Mouse (Mus musculus): ENCODE measurements around the gene Amph.

The Amph gene

DNA sequence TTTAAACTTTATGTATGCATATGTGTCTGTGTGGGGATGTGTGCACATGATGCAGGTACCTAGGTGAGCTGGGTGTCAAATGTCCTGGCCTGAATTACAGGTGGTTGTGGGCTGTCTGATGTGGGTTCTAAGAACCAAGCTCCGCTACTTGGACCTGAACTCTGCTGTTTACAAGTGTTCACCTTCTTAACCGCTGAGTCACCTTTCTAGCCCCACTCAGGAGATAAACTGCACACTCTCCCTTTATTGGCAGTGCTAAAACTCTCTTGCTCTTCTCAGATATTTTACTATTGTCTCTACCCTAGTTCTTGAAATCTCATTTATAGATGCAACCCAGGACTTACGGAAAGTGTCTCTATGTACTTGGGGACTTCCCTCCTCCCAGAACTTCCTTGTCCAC, 199.5 kb downstream of the Amph start:
- DNase-seq: no peak

DNA sequence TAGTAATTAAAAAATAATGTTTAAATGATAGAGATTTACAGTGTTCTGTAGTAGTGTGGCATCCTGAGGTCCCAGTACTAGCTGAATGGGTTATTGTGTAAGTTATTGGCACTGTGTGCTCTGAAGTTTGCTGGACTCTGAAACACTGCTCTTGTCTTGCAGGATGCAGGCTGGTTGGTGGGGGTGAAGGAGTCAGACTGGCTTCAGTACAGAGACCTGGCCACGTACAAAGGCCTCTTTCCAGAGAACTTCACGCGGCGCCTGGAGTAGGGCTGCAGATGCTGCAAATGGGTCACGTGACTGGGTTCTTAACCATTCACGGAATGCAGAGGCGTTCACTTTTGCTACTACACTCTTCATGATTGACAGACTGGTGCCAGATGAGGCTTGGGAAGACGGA, 201.6 kb downstream of the Amph start:
- no peak for DNase-seq

DNA sequence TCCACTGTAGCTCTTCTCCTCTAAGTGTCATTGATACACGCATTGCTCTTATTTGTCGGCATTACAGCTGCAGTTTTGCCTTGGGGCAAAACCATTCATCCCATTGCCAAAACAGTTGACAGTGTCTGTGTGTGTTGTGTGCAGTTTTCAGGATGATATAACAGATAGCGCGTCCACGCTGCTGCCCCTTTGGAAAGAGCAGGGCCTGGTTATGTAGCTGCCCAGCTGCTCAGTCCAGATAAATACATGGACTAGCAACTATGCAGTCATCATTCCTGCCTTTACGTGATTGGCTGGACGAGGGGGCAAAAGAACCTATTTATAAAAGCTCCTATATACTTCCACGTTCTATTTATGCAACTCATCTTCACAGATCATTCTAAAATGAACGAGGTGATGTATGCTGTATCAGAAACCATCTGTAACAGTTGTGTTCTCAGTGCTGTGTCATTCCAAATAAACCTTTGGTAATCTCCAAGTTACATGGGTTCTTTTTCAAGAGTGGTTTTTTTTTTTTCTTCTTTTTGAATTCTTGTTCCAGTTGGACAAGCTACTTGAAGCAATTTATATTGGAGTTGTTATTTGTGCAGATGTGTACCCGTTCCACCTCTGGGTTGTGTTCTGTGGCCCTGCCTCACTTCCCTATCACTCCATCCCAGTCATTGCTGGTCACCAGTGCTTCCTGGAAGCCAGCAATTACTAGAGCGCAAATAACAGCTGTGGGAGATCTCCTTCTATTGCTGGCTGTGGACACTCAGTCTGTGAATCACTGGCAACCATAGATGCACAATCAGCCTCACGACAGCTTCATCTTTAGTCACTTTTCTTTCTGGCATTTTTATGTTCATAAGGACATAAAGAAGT, 202.7 kb downstream of the Amph start:
- DNase-seq: no peak

DNA sequence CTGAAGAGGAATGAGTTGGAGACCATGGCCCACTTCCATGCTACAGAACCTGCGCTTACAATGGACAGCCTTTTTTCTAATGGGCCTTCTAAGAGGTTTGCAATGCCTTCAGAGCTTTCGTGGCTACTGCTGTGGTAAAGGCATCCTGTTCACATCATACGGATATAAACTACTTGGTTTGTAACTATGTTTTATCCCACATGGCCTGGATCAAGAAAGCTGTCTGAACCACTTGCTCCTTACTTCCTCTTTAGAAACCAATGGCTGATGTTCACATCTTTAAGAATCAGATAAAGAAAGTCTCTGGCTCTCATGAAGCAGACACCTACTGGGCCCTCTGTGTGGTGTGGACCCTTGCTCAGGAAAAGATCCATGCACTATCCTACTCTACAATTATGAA, 204.1 kb downstream of the Amph start:
- no peak for DNase-seq

DNA sequence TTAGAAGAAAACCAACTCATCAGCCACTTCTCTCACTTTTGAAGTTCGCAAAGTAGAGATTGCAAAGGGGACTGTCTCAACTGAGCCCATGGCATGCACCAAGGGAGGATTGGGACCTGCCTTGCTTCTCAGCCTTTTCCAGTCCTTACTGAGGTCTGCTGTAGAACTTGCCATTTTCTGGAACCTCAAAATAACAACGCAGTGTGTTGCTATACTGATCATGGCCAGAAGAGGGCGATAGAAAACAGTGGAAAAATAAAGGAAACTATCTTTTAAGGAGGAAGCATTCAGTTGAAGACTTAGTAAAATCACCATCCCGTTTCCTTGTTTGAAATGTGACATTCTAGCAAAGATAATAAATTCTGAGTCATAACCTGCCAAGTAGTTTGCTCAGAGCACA, 210.5 kb downstream of the Amph start:
- peak; percentile 72 for DNase-seq

DNA sequence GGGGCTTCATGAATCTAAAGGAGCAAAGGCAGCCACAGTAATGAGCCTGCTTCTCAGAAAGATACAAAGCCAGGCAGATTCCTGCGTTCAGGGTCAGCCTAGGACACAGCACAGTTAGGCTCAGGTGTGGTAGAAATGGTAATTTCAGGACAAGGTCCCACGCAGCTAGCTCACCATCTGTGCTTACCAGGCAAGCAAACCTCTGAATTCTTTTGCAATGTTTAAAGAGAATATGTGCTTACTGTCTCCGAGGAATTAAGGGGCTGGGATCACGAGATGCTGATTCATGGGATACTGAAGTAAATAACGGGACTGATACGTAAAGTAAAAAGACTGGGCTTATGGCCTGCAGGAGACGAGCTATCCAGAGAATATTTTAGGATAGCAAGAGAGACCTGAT, 212.6 kb downstream of the Amph start:
- DNase-seq: no peak

DNA sequence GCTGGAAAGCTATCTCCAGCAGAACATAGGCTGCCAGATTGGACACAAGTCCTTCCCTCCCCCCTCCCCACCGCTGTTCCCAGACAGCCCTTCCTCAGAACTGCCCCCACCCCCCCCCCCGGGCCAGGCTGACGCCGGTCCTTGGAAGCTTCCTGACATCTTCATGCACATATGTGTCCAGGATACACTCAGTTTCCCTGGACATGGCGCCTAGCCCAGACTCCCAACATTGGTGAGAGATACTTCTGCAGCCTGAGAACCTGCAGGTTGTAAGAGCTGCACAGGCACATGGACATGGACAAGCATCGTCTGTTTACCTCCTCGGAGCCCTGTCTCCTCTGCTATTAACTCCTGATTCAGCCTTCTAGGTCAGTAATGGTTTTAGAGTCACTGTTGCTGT, 213.1 kb downstream of the Amph start:
- no peak for DNase-seq

DNA sequence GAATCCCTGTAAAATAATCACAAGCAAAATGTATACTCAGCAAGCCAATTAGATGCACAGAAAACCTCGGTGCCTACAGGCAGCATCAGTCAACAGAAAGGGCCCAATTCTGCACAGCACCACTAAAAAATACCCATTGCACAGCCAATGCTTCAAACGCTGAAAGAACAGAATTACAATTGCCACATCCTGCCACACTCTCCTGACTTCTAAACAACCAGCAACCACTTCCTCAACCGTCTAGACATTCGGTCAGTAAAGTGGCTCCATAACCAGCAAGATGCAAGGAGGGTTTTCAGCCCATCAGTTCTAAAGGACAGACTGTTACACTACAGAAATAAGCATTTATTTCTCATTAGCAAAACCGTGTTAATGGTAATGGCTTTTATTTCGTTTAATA, 214.1 kb downstream of the Amph start:
- no peak for DNase-seq

DNA sequence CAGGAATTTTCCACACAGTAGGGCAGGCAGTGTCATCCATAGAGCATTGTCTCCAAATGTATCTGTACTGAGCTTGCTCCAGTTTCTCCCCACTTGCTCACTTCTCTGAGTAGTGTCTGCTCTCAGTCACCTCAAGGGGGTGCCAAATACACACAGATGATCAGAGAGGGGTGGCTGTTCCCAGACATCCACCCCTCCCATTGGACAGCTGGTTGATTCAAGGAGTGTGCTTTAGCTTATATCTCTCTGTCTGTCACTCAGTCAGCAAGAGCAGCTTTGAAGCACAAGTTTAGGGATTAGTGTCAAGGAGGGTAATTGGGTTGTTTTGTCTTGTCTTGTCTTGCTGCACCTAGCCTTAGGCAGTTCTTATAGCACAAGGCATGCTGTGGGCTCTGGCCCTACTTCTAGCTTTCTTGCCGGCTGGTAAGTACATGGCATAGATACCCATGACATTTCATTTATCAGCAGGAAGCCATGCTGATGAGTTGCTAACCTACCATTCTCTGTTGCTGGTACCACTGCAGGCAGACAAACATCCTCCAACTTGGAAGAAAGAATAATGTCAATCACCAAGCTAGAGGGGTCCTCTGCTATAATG, 229.8 kb downstream of the Amph start:
- DNase-seq: no peak

DNA sequence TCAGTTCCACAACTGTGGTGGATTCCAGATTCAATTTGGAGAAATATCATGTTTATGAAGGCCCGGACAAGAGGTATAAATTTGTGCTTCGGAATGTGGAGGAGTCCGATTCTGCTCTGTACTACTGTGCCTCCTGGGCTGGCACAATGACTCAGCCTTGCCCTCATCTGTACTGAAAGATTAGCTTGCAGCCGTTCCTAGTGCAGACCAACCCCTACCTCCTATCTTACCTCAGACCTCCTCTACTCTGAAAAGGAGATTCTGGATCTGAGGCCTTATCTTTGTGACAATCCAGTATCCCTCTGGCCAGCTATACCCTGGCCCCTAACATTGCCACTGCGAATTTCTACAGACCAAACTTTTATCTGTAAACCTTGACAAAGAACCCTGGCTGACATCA, 230.3 kb downstream of the Amph start:
- DNase-seq: no peak

DNA sequence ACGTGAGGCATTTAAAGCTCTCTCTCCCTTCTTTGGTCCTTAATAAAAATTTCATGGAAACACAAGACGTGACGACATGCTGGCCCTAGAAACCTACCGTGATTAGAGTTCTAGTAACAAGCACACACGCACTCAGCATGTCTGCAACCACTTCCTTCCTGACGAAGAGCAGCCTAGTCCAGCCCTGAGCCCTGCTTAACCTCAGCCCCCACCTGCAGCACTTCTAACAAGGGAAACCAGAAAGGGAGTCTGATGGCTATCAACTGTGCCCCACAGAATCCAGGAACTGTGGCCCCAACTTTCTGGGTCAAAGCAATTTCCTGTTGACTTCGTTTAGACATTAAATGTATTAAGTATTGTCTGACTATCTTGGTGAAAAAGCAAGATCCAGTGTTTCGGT, 234.3 kb downstream of the Amph start:
- no peak for DNase-seq

DNA sequence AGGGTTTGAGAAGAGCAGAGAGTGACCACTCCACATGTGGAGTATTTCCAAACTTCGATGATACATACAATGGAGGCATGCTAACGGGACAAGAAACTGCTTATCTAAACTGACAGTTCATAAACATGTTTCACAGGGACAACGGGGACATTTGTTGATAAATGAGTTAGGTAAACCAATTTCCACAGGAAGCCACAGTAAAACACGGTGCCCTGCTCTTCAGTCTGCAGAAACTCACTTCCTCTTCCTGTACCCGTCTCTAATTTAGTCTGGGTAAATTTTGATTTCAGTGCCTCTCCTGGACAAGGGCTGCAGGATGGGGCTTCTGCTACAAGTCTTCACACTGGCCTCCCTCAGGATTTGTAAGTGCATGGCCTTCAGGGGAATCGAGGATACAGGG, 242.0 kb downstream of the Amph start:
- DNase-seq: no peak

DNA sequence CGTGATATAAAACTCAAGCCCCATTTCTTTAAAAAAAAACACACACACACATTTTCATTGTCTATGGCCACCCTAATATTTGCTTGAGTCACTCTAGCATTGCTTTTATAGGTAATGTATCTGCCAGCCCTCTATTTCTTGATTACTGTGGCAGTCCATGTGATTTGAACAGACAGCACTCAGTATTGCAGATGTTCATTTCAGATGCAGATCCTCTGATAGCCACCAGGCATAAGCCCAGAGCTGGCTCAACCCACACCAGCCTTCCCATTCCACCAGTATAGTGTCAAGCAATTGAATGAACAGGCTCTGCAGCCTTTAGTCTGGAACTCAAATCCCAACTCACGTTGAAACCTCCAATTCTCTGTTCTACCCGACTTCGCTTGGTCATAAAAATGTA, 246.8 kb downstream of the Amph start:
- no peak for DNase-seq

DNA sequence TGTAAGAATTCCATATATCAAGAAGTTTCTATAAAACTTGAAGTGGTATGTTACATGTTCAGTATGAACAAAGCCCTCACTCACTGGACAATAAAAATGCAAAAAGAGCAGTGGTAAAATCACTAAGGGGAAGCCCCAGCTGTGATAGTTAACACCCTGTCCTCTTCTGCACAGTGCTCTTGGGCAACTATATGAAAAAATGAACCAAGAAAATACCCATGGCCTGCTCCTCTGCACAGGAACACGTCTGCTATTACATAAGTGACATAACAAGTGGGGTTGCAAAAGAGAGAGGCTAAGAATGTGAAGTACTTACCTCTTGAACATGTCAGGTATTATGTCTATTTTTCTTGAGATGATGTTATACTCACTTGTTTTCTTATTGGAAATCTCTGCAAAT, 247.5 kb downstream of the Amph start:
- no peak for DNase-seq
